Mouse (Mus musculus): ENCODE data around the gene Naxd.

The Naxd gene

GRCm38 (mm10) chr8:11512711-11513110 lies 15.4 kb downstream of the Naxd start:
- WGBS: 85% methylated on average over 9 of the region's 9 CpGs

- WGBS: 91% methylated on average over 5 of the region's 5 CpGs
These were observed 15.9 kb downstream of the Naxd start for GRCm38 (mm10) chr8:11513247-11513646.

- 96% methylated on average over 9 of the region's 9 CpGs for WGBS
These were observed 19.0 kb downstream of the Naxd start for GRCm38 (mm10) chr8:11516292-11516691.

- 89% methylated on average over 16 of the region's 16 CpGs for WGBS
These were observed 20.2 kb downstream of the Naxd start for GRCm38 (mm10) chr8:11517366-11518055.

- WGBS: 97% methylated on average over 6 of the region's 6 CpGs
These were observed 20.7 kb downstream of the Naxd start for GRCm38 (mm10) chr8:11518056-11518396.

GRCm38 (mm10) chr8:11518676-11519075 lies 21.4 kb downstream of the Naxd start:
- WGBS: 90% methylated on average over 11 of the region's 11 CpGs

- 84% methylated on average over 3 of the region's 3 CpGs for WGBS
These were observed 26.0 kb downstream of the Naxd start for GRCm38 (mm10) chr8:11523331-11523730.

GRCm38 (mm10) chr8:11530155-11530770 lies 33.0 kb downstream of the Naxd start:
- WGBS: 72% methylated on average over 18 of the region's 18 CpGs

GRCm38 (mm10) chr8:11530849-11531248 lies 33.5 kb downstream of the Naxd start:
- whole genome bisulfite sequencing: 56% methylated on average over 4 of the region's 4 CpGs

- 56% methylated on average over 9 of the region's 9 CpGs for WGBS
These were observed 37.2 kb downstream of the Naxd start for GRCm38 (mm10) chr8:11534494-11534893.

- 96% methylated on average over 4 of the region's 4 CpGs for WGBS
These were observed 41.7 kb downstream of the Naxd start for GRCm38 (mm10) chr8:11539049-11539448.

GRCm38 (mm10) chr8:11540182-11540581 lies 42.9 kb downstream of the Naxd start:
- 93% methylated on average over 8 of the region's 8 CpGs for WGBS

- WGBS: 85% methylated on average over 12 of the region's 12 CpGs
These were observed 44.7 kb downstream of the Naxd start for GRCm38 (mm10) chr8:11542031-11542430.

- 88% methylated on average over 4 of the region's 4 CpGs for WGBS
These were observed 45.6 kb downstream of the Naxd start for GRCm38 (mm10) chr8:11542866-11543265.

- WGBS: 34% methylated on average over 3 of the region's 3 CpGs
These were observed 47.1 kb downstream of the Naxd start for GRCm38 (mm10) chr8:11544386-11544785.

GRCm38 (mm10) chr8:11547063-11547462 lies 49.8 kb downstream of the Naxd start:
- 72% methylated on average over 6 of the region's 6 CpGs for WGBS

GRCm38 (mm10) chr8:11549706-11550105 lies 52.4 kb downstream of the Naxd start:
- 14% methylated on average over 7 of the region's 7 CpGs for WGBS

GRCm38 (mm10) chr8:11550281-11550948 lies 53.1 kb downstream of the Naxd start, which contains the start of gene Cars2:
Gene Cars2 (minus strand): TSS chr8:11550783.
- under 1% methylated on average over 53 of the region's 53 CpGs for WGBS

GRCm38 (mm10) chr8:11551497-11551896 lies 54.2 kb downstream of the Naxd start:
- 64% methylated on average over 4 of the region's 4 CpGs for WGBS

GRCm38 (mm10) chr8:11552390-11552789 lies 55.1 kb downstream of the Naxd start:
- 90% methylated on average over 10 of the region's 10 CpGs for WGBS

GRCm38 (mm10) chr8:11554799-11555719 lies 57.8 kb downstream of the Naxd start, which contains the start of gene Ing1:
Gene Ing1 (plus strand): TSS chr8:11555571.
- under 1% methylated on average over 50 of the region's 52 CpGs for WGBS
